Mouse (Mus musculus) midbrain, postnatal 0 days (tissue): ENCODE data around the gene Wdr5. TPM values are rescaled to one million over a fixed set of nuclear protein-coding genes. Genes with fewer than 3 reads are reported as not detected.

Experiments
- ATAC-seq: fragments of 200-750 bp; cut with Nextera tagmentation; 2 replicates; pipeline ENCODE4 v1.8.0; 2017; ENCODE audit warnings: moderate number of reproducible peaks, mild to moderate bottlenecking, moderate TSS enrichment, moderate library complexity; ENCODE audit not compliant: low FRiP score
- DNase-seq: peaks from one replicate; pipeline ENCODE4 v3.0.0-alpha.2; 2015; ENCODE audit warnings: low spot score
- H3K27ac ChIP-seq: fragments of 300-500 bp; sonication (generic); 2 replicates; pipeline ENCODE4 v1.5.1; 2014; ENCODE audit warnings: low read depth, mild to moderate bottlenecking, low read length, mixed read lengths
- H3K27me3 ChIP-seq: fragments of 300-500 bp; sonication (generic); 2 replicates; pipeline ENCODE4 v1.6.1; 2014; ENCODE audit warnings: low read length, control low read depth, mixed read lengths; ENCODE audit not compliant: insufficient read depth
- H3K36me3 ChIP-seq: fragments of 300-500 bp; sonication (generic); 2 replicates; pipeline ENCODE4 v1.6.1; 2014; ENCODE audit warnings: low read length, control low read depth, mixed read lengths; ENCODE audit not compliant: insufficient read depth
- H3K4me1 ChIP-seq: fragments of 300-500 bp; sonication (generic); 2 replicates; pipeline ENCODE4 v1.6.1; 2014; ENCODE audit warnings: mild to moderate bottlenecking, control low read depth, antibody characterized with exemption, low read length, mixed read lengths; ENCODE audit not compliant: insufficient read depth
- H3K4me2 ChIP-seq: fragments of 300-500 bp; sonication (generic); 2 replicates; pipeline ENCODE4 v1.6.1; 2014; ENCODE audit warnings: low read depth, mild to moderate bottlenecking, low read length, mixed read lengths; ENCODE audit not compliant: poor library complexity, severe bottlenecking
- H3K4me3 ChIP-seq: fragments of 300-500 bp; sonication (generic); 2 replicates; pipeline ENCODE4 v1.5.1; 2014; ENCODE audit warnings: low read depth, mild to moderate bottlenecking, low read length, moderate library complexity
- H3K9ac ChIP-seq: fragments of 300-500 bp; sonication (generic); replicated peaks from 2 replicates; pipeline ENCODE4 v1.6.1; 2014; ENCODE audit warnings: mild to moderate bottlenecking, low read length, moderate library complexity, mixed read lengths; ENCODE audit not compliant: poor library complexity, severe bottlenecking
- H3K9me3 ChIP-seq: fragments of 300-500 bp; sonication (generic); 2 replicates; pipeline ENCODE4 v1.6.1; 2016; ENCODE audit warnings: low read length, control low read depth
- CTCF ChIP-seq: IDR thresholded peaks from 2 replicates; pipeline ENCODE4 v1.5.1; 2016; ENCODE audit warnings: antibody characterized with exemption, mild to moderate bottlenecking
- WGBS: fragments of 180-500 bp; shearing (Covaris S2); extraction: QIAGEN DNeasy Blood & Tissue Kit; methylation state at CpG from one replicate; pipeline ENCODE4 v1.1.7; 2014; 5-methylcytosine and 5-hydroxymethylcytosine counted together
- polyA plus RNA-seq: library from polyadenylated mRNA; unstranded; fragments of >200 nt; fragmentation: Nextera tagmentation; extraction: Ambion mirVana; gene quantifications from 2 replicates; pipeline ENCODE4 v1.2.1, GENCODE M21; 2015
- total RNA-seq: library from RNA; depleted of rRNA; stranded (reverse); fragments of >200 nt; gene quantifications from 2 replicates; pipeline ENCODE4 v1.2.3, GENCODE M21; 2014; rRNA removed

Gene Wdr5
- total RNA-seq (48.9 and 50.1 TPM in 2 replicates), polyA plus RNA-seq (34.5 and 35.4 TPM in 2 replicates)

DNA sequence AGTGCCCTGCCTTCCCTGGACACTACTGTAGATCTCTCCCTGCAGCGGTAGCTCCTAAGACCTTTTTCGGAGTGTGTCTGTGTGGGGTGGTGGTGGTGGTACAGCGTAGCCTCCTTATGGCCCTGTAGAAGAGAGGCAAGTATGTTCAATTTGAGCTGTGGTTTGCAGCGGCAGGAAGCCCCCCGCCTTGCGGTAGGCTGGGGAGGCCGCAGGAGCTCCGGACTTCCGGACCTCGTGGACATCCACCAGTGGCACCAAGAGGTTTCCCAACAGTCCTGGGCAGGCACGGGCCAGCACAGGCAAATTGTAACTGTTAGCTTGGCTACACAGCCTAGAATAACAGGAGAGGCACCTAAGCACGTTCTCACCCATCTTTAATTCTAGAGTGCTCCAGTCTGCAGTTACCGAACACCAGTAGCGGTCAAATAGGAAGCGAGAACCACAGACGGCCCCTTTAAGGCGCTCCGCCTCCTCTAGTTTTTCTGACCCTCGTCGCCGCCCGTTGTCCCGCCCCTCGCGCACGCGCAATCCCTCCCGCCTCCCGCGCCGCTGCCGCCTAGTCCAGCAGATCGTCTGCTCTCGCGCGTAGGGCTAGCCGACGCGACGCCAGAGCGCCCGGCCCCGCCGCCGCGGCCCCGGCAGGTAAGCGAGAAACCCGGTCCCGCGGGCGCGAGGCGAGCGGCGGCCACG lies at the start of gene Wdr5:
Gene Wdr5, plus strand, starts transcription at position 519 of the 690 bp plus-strand sequence.
- Histone ChIP-seq H3K9me3 (no peaks in the 10 kb centered on the region), H3K27me3 (no peaks in the 10 kb centered on the region), H3K4me2 (peak within 1 kb of the TSS; percentile 93), H3K4me1 (peaks cover 15% of the 10 kb centered on the region), H3K4me3 (peak within 1 kb of the TSS; percentile 95), H3K27ac (peak within 1 kb of the TSS; percentile 80), H3K9ac (peak within 1 kb of the TSS; percentile 88), H3K36me3 (peaks cover 9% of the 10 kb centered on the region; the same call in 1 of the 2 replicates)
- under 1% methylated on average over 47 of the region's 57 CpGs for WGBS
- peak; percentile 94 for DNase-seq
- ATAC-seq: peak; percentile 90
- peak; percentile 76 for TF ChIP-seq CTCF

DNA sequence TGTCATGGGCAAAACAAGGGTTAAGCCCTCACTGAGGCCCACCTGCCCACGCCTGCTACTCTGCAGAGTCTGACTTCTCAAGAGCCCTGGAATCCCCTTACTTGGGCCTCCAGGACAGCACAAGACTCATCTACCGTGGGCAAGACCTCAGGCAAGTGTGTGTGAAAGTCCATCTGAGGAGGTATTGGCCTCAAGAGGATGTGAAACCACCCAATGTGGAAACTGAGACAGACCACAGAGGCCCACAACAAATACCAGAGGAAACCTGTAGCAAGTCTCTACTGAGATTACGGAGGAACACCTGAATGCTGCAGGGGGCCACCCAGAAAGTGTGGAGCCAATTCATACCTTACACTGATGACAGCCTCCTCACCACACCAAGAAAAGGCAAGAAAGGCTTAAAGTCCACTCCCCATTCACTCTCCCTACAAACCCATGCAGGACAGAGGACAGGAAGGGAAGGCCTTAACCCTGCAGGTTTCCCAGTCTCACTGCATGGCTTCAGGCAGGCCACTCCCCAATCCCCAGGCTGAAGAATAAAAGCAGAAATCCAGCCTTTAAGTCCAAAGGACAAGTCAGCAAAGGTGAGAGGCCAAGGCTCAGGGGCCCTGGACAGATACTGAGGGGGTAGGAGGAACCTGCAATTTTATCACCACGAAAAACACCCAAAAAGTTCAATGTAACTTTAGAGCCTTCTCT lies 45.5 kb upstream of the Wdr5 start:
- H3K27ac ChIP-seq: no peak overlapping the region
- no peak for TF ChIP-seq CTCF
- no peak for DNase-seq
- H3K4me3 ChIP-seq: no peak overlapping the region
- H3K36me3 ChIP-seq: peaks cover 7% of the 10 kb centered on the region
- no peaks in the 10 kb centered on the region for H3K9me3 ChIP-seq
- 85% methylated on average over 4 of the region's 4 CpGs for WGBS
- H3K4me1 ChIP-seq: peaks cover 19% of the 10 kb centered on the region
- no peaks in the 10 kb centered on the region for H3K27me3 ChIP-seq
- no peak overlapping the region for H3K9ac ChIP-seq
- no peak for ATAC-seq
- no peak overlapping the region for H3K4me2 ChIP-seq

DNA sequence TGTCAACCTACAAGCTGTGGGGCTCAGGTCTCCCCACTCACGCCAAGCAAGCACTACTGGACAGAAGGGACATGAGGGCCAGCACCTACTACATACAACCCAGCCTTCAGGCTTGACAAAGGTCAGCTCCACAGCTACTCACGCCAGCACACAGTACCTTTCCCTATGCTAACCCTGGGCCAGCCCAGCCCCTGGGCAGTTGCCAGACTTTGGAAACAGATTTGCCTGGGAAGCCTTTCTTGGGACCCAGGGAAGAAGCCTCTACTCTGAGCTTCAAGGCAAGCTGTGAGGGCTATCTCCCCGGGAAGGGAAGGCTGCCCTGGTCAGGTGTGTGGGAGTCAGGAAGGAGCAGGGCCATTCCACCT lies 45.0 kb upstream of the Wdr5 start:
- H3K36me3 ChIP-seq: peaks cover 7% of the 10 kb centered on the region
- DNase-seq (no peak), ATAC-seq (no peak)
- H3K9me3 ChIP-seq: no peaks in the 10 kb centered on the region
- no peaks in the 10 kb centered on the region for H3K27me3 ChIP-seq
- TF ChIP-seq CTCF: no peak
- no peak overlapping the region for H3K4me3 ChIP-seq
- WGBS: 66% methylated on average over 3 of the region's 3 CpGs
- H3K4me1 ChIP-seq: peaks cover 19% of the 10 kb centered on the region
- H3K9ac ChIP-seq: no peak overlapping the region
- no peak overlapping the region for H3K27ac ChIP-seq
- no peak overlapping the region for H3K4me2 ChIP-seq

DNA sequence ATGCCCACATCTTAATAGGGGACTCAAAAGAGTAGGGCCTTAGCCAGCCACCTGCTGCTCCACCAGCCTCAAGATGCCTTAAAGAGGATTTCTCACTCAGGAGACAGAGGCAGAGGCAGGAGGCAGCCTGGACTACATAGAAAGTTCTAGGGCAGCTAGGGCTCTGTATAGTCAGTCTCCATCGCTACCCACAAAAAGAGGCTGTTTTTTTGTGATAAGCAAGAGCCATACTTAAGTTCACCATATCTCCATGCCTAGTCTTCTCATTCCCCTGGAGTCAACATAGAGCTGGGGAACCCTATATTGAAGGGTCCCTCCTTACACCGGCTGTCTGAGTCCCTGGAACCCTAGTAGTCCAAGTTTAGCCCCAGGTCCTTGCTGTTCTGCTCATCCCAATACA lies 44.4 kb upstream of the Wdr5 start:
- H3K36me3 ChIP-seq: peaks cover 7% of the 10 kb centered on the region
- ATAC-seq: no peak
- H3K27ac ChIP-seq: no peak overlapping the region
- H3K9me3 ChIP-seq: no peaks in the 10 kb centered on the region
- H3K4me2 ChIP-seq: no peak overlapping the region
- no peak for TF ChIP-seq CTCF
- 97% methylated on average over 2 of the region's 2 CpGs for WGBS
- H3K4me3 ChIP-seq: no peak overlapping the region
- no peaks in the 10 kb centered on the region for H3K27me3 ChIP-seq
- peaks cover 19% of the 10 kb centered on the region for H3K4me1 ChIP-seq
- DNase-seq: no peak
- no peak overlapping the region for H3K9ac ChIP-seq

DNA sequence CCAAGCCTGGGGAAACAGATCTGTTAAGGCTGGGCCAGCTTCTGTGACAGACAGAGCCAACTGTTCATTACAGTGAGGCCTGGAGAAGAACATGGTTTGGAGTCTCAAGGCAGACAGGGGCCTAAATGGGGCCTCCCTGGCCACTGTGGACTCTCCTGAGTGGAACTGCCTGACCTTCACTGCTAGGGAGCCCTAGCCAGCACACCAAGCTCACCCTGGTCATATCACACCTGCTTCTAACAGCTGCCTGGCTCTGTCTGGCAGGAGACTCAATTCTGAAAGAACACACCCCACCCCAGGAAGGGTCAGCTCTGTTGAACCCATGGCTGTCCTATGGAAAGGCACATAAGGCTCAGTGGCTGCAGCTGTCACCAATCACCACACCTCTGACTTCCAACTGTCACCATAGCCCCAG lies 43.8 kb upstream of the Wdr5 start:
- Histone ChIP-seq H3K36me3 (peaks cover 7% of the 10 kb centered on the region), H3K9ac (no peak overlapping the region), H3K9me3 (no peaks in the 10 kb centered on the region), H3K27me3 (no peaks in the 10 kb centered on the region), H3K4me2 (no peak overlapping the region), H3K4me1 (peaks cover 19% of the 10 kb centered on the region), H3K27ac (no peak overlapping the region), H3K4me3 (no peak overlapping the region)
- TF ChIP-seq CTCF: no peak
- DNase-seq (no peak), ATAC-seq (no peak)
